Mouse (Mus musculus): ENCODE measurements around the gene Add1.

Gene Add1

DNA sequence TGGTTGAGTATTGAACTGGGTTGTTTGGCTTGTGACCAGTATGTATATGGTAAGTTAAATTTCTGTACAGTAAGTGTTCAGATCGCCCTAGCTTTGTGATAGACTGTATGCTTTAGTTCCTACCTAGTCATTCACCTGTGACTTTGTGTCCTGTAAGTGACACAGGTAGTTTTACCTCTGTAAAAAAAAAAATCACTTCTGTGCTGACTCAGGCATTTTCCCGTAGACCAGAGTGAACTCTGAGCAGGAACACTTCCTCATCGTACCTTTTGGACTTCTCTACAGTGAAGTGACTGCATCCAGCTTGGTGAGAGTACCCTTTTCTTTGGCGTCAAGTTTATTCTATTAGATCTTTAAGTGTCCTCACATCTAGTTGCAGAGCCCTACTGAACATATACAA lies 36.5 kb downstream of the Add1 start:
- DNase-seq: no peak

DNA sequence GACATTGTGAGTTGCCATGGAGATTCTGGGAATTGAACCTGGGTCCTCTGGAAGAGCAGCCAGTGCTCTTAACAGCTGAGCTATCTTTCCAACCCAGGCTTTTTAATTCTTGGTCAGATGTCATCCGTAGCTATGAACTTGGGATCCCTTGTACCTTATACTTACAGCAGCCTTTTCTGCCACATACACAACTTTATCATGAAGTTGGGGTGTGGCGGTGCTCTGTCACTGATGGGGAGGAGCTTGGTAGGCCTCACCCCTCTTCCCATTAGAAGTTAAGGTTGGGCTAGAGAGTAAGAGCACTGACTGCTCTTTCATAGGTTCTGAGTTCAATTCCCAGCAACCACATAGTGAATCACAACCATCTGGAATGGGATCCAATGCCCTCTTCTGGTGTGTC lies 59.5 kb downstream of the Add1 start:
- DNase-seq: no peak

DNA sequence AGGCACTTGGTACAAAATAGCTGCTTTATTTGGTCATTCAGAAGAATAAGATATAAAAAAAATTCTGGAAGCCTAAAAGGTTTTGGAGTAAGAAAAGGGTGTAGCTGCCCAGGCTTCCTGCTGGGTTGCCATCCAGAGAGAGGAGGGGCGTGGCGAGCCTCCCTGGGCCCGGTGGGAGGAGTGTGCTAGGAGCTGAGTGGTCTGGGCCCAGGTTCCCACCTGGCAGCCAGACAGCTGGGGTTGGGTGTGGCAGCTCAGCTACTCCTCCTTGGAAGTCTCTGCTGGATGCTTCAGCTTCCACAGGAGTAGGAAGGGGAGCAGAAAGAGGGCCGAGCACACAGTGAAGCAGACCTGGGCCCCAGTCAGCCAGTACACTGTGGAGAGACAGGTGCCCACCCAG lies 60.2 kb downstream of the Add1 start:
- no peak for DNase-seq

DNA sequence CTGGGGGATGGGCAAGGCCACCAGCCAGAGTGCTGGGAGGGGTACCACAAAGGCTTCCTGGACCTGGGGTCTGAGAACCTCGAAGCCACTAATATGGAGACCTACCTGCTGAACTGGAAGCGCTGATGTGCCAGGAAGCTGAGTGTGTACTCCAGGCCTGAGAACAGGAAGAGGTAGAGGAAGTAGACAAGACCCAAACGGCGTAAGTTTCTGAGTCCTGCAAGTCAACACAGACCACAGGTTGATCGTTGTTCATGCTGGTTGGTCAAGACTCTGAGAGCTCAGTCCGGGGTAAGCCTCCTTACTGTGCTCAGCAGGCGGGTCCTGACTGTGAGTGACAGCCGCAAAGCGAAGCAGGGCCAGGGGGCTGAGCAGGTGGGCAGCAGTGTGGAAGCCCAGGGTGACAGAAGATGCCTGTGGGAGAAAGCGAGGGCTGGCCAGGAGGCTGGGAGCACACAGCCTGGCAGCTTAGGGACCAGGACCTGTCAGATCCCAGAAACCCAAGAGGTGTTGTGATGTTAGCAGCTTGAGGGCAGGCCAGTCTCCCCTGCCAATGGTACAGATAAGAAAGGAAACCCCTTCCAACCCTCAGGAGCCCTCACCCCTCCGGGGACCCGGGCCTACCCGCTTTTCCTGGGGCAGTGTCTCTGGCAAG lies 61.4 kb downstream of the Add1 start:
- DNase-seq: peak; percentile 43

DNA sequence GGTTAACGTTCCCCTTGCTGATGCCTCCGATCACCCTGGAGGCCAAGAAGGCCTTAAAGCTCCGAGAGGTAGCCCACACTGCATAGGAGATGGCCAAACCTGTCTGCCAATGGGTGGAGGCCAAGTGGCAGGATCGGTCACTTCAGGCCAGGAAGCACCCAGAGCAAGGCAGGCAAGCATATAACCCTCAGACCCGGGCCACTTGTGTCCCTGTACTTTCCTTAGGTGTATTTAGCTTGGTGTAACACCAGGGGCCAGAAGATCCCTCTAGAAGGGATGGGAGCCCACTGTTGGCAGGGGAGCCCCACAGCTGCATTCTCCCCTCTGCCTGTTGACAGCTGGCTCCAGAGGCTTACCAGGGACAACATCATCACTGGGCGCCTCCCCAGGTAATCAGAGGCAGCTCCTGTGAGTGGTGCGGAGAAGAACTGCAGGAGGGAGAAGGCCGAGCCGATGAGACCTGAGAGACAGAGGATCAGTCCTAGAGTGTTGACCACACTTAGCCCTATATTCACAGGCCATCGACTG lies 62.3 kb downstream of the Add1 start:
- DNase-seq: peak in 1 of 2 experiments; percentile 7

DNA sequence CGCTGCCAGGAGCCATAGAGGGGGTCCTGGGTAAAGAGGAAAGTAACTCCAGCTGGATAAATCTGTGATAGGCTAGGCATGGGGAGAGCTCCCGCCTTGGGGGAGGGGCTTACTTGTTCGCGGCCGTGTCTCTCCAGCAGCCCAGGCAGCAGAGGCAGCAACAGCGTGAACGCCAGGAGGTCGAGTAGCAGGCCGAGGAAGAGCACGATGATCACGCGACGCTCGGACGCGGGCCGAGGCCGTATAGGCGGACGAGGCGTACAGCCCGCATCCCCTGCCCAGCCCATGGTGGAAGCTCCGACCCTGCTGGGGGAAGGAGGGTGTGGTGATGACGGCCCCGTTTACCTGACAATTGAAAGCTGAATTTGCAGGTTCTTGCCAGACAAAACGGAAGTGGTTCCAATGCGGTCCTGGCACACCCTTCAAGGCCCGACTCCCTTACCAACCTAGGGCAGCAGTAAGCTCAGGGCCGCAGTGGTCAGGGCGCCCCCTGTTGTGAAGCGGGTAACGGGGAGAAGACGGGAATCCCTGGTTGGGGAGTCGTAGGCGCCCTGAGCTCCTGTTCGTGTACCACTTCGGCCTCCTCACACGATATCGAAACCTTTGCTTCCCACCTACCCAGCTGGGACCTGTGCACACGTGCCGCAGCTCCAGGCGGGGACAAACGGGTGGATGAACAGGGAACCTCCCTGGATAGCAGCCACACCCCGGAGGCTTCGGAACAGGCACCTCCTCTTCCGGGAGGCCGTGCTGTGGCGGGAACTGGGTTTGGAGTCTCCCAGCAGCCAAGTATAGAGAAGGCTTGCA lies 63.2 kb downstream of the Add1 start, which contains the start of gene Mfsd10:
Gene Mfsd10, minus strand, starts transcription at position 732 of the 807 bp plus-strand sequence.
- DNase-seq: peak; percentile 69 to 71

DNA sequence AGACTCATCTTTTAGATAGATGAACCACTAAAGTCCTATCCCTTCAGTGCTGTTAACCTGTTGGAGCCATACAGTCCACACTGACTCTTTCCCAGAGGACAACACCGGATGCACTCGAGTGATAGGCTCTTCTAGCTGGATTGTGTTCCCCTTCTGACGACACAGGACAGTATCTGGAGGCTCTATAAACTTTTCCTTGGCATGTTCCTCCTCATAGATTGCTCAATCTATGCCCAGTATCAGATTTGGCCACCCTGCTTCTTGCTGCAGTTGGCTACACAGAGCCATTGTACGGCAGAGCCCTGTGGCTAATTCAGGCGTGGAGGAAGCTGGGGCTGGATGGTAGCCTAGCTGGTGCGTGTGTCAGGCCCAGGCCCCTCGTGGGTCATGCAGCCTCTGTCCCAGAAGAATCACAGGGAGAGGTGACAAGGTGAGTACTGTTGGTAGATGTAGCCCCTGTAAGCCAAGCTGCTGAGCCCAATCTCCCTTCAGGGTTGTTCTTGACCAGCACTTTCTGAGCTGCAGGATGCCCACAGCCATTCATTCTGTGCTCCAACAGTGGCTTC lies 64.2 kb downstream of the Add1 start:
- no peak for DNase-seq

DNA sequence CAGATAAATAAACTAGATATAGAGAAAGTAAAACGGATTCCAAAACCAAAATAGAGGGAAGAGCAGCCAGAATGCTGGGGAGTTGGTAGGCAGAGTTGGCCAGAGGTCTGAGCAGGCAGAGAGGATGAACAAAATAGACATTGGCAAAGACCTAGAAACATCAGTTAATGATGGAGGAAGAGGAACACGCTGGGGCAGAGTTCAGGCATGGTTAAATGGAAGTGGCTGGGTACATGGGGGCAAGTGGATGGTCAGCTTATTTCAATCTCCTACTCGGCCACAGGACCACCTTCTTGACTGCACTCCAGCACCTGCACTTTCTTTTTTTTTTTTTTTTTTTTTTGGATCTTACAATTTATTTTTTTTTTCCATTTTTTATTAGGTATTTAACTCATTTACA lies 68.5 kb downstream of the Add1 start:
- no peak for DNase-seq

DNA sequence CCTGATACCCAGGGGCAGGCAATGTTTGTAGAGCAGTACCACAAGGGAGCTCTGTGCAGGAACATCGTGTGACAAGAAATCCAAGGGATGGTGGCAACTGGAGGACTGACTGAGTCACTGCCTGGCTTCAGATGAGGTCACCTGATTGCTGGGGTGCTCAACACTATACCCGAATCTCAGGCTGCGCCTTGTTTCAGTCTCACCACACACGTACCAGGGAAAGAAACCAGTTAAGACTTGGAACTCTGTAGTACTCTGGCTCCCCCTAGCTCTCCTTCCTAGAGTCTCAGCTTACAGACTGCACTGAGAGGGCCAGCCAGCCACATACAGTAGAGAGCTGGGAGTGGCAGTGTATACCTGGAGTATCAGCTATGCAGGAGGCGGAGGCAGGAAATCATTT lies 69.5 kb downstream of the Add1 start:
- peak; percentile 57 to 63 for DNase-seq

DNA sequence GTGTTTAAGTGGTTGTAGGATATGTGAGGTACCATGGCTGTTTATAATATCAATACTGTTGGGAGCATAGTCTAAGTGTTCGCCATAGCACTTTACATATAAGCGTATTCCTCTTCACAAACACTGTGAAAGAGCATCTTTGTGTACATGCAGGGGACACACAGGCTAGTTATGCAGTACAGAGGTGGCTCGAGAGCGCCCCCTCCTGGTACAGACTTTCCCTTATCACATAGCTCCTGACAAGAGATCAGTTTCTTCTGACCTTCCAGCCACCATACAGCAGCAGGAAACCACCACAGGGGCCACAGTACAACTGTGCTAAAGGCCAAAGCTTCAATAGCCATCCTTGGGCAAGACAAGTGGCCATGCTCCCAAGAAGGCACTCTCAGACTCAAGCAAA lies 74.1 kb downstream of the Add1 start:
- DNase-seq: peak; percentile 89 to 90

DNA sequence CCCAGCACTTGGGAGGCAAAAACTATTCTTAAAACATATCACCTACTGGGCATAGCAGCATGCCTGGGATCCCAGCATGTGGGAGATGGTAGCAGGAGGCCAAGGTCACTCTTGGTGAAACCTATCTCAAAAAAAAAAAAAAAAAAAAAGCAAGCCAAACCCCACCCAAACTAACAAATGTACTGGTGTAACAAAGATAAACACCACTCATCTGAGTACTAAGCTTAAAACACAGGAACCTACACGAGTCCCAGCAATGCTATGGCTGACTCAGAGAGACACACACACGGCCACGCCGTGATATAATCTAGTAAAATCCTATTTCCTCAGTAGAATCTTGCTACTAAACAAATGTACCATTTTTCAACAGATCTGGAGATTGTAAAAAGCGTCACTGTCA lies 79.5 kb downstream of the Add1 start:
- DNase-seq: no peak

DNA sequence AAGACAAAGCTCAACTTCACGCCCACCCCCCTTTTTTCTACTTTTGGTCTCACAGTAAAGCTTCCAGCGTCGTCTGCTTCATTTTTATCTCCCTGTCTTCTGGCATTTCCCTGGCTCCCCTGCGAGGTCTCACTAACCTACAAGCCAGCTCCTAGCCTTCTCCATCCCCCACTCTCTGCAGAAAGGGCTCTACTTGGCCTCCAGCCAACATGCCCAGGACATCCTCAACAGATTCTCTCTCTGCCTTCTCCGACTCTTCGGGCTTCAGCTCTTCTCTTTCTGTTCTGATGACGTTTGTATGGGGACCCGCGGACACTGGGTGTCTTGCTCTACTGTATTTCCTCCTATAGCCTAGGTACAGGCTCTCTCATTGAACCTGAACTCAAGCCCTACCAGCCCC lies 81.4 kb downstream of the Add1 start:
- DNase-seq: no peak

DNA sequence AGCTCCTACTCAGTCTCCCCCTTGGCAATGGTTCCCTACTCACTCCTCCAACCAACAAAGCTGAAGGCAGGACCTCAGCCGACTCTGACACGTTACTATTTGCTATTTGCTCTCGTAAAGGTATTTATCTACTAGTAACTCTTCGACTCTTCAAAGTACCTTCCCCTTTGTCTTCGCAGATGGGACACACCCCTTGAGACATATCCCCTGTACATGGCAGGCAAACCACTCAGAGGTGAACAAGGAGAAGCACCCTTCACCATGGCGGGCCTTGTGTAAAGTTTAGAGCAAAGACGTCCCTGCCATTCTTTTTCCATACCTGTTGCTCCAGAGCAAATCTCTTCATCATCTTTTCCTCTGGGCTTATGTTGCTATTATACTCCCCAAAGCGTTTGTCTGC lies 84.1 kb downstream of the Add1 start:
- no peak for DNase-seq

DNA sequence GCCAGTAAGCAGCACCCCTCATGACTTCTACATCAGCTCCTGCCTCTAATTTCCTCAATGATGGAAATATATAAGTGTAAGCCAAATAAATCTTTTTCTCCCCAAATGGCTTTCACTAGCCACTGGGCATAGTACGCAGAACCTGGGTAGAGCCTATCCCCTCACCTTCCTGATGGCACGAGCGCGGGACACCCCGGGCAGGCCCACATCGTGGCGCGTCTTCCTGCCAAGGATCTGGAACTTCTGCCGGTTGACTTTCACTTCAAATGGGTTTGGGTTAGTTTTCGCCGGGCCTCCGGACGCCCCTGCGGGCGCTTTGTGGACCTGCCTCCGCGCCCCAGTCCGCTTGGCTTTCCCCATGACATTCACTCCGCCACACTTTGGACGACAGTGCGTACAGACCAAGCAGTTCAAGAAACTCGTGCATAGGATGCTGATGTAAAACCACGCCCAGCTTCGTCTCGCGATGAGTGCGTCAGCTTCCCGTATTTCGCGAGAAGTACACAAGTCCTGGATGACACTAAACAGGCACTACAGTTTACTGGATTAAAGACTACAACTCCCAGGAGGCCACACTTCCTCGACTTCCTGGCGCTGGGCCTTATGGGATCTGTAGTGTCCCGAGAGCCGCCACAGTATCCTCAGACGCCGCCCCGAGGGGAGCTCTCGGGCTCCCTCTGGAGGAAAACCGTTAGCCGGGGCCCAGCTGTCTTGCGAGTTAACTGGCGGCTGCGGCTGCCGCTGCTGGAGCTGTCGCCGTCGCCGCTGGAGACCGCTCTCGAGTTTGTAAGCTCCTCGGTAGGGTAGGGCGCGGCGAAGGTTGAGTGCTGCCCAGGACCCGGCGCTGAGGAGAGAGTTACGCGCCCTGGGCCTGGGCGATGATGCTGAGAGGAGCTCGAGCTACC lies 86.5 kb downstream of the Add1 start, which contains the start of the genes Nop14 and Grk4:
Gene Nop14, minus strand, starts transcription at position 463 of the 905 bp plus-strand sequence.
Gene Grk4, plus strand, starts transcription at position 694 of the 905 bp plus-strand sequence.
- DNase-seq: peak; percentile 97

DNA sequence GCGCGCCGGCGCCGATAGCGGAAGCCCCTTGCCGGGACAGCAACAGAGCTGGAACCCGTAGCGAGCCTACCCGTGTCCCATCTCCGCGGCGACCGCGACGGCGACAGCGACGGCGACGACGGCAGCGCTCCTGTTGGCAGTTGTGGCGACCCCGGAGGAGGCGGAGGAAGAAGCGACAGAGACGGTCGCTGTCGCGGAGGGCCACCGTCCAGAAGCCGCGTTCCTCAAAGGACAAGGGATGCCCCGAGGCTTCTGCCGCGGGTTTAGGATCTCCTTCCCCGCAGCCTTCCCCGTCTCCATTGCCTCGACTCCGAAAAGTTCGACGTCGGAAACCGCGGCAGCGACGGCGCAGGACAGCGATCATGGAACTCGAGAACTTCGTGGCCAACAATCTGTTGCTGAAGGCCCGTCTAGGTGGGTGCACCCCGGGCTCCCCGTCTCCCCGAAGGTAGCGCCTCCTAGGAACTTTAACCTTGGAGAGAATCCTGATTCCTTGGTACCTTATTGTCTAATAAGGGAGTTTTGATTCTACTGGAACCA lies 87.2 kb downstream of the Add1 start:
- no peak for DNase-seq

DNA sequence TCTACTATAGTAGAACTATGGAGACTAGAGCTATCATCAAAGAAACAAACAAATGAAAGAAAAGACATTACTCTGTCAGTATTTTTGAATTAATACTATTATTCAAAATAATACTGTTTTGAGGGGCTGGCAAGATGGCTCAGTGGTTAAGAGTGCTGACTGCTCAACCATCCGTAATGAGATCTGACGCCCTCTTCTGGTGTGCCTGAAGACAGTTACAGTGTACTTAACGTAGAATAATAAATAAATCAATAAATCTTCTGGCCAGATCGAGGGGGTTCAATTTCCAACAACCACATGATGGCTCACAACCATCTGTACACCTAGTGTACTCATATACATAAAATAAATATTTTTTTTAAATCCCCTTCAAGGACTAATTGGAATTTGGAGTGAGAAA lies 88.4 kb downstream of the Add1 start:
- DNase-seq: no peak

DNA sequence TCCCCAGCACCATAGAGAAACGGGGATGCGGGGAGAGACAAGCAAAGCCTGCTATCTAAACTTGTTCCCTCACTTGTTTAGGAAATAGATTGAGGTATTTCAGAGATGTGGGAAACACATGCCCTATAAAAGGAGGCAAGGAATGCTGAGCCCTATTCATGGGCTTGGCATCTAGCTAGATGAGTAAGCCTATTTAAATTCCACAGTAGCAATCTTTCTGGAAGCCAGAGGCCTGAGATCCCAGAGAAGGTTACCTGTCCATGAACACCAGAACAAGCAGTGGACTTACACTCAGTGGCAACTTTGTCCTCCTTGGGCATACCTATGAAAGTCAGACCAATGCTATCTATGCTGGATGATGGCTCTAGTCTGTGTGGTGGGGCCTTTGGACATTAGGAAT lies 89.8 kb downstream of the Add1 start:
- no peak for DNase-seq

DNA sequence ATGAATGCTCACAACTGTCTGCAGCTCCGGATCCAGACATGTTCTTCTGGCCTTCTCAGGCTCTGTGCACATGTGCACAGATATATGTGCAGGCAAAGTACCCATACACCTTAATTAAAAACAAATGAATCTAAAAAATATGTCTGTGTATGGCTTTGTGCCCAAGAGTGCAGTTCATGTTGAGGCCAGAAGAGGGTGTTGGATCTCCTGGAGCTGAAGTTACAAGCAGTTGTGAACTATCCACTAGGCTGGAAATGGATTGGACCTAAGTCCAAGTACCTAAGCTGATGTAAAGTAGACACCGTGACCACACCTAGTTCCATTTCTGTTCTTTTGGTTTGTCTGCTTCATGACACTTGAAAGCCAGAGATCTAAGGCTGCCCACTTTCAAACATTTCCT lies 96.0 kb downstream of the Add1 start:
- DNase-seq: no peak

DNA sequence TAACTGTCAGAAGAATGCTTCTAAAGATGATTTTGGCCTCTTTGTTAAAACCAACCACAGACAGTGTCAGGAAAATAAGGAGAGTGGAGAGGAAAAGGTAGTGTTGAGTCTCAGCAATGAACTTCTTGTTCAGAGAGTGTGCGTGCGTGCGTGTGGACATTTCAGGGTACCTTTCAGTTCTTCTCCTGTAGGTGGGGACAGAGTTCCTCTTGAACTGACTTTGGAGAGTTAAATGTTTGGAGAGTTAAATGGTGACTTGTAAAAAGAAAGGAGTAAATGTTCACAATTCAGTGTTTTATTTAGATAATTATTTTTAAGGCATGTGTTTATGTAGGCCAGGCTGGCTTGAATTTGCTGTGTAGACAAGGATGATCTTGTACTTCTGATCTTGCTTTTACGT lies 96.8 kb downstream of the Add1 start:
- DNase-seq: no peak
